Mouse (Mus musculus): ENCODE data around the gene Gm10282. TPM values are rescaled to one million over a fixed set of nuclear protein-coding genes. Genes with fewer than 3 reads are reported as not detected.

Gm10282 gene
- total and polyA plus RNA-seq, 2 experiments, result 0.37 to 1.0 TPM

DNA sequence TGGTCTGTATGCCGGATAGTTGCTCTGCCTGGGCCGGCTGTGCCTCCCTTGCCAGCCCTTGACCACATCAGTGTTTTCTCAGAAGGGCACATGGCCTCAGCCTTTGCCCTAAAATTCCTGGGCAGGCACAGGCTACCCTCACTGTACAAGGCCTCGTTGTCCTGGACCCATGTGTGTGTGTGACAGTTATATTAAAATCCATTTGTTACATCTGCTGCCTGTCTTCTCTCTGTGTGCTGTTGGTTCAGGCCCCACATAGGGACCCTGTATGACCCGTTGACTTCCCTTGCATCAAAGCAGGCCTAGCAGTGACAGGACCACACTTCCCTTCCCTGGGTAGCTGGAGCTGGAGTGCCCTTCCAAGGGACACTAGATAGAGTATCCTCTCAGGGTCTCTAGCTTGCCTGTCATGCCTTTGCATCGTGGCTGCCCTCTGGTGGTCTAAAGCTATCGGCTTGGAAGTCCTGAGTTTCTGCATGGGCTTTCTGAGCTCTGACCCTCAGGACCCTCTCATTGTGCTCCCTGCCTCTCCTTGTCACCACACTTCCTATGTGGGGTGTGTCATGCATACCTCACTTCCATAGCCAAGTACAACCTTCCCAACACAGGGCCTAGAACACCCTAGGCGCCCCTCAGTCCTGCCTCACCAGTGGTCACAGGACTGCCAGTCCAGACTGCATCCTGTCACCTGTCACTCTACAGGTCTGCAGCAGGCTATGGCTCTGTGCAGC is 47.7 kb downstream of the Gm10282 start:
- Histone ChIP-seq H3K9ac (ENCODE audit: low read depth, low read length) (no peak overlapping the region), H3K4me3 (ENCODE audit: insufficient read depth, low read depth, low read length) (no peak overlapping the region), H3K4me1 (ENCODE audit: control insufficient read depth, insufficient read depth, low read length) (peaks cover 2% of the 10 kb centered on the region; the same call in 1 of the 2 replicates), H3K27ac (replicated peaks; ENCODE audit: insufficient read depth, low read depth, low read length) (no peak overlapping the region), H3K27me3 (ENCODE audit: control insufficient read depth, insufficient read depth, low read length) (no peaks in the 10 kb centered on the region), H3K79me2 (ENCODE audit: control insufficient read depth, insufficient read depth, low read length) (no peaks in the 10 kb centered on the region), H3K36me3 (ENCODE audit: control insufficient read depth, insufficient read depth, low read length) (no peaks in the 10 kb centered on the region; the same call in 1 of the 2 replicates)
- DNase-seq (ENCODE audit: extremely low read depth, low read depth, low spot score), result no peak
- 64% methylated on average over 7 of the region's 7 CpGs for WGBS
- TF ChIP-seq POLR2A (IDR thresholded peaks at IDR 0.05; ENCODE audit: extremely low read depth, insufficient read depth, low read length), result no peak
- TF ChIP-seq CTCF (IDR thresholded peaks at IDR 0.05; ENCODE audit: low read depth, low read length), result peak; percentile 64

Other genes with a start within 250 kb of the Gm10282 start
- not detected in 2 replicates for gene Olfr373, start 222.1 kb downstream of the Gm10282 start, total RNA-seq (2014; rRNA removed)
- gene Olfr373, start 222.1 kb downstream of the Gm10282 start, polyA plus RNA-seq (2012; rRNA removed), result not detected in 2 replicates
- not detected in 2 replicates for gene Olfr374, start 198.2 kb downstream of the Gm10282 start, total RNA-seq (2014; rRNA removed)
- gene Olfr374, start 198.2 kb downstream of the Gm10282 start, polyA plus RNA-seq (2012; rRNA removed), result not detected in 2 replicates
- 23.8 and 26.7 TPM in 2 replicates for gene Tpm4, start 170.3 kb downstream of the Gm10282 start, total RNA-seq (2014; rRNA removed)
- gene Tpm4, start 170.3 kb downstream of the Gm10282 start, polyA plus RNA-seq (2012; rRNA removed), result 6.9 and 10.1 TPM in 2 replicates
- 91.4 and 101 TPM in 2 replicates for gene Rab8a, start 144.1 kb downstream of the Gm10282 start, total RNA-seq (2014; rRNA removed)
- gene Rab8a, start 144.1 kb downstream of the Gm10282 start, polyA plus RNA-seq (2012; rRNA removed), result 27.5 and 61.4 TPM in 2 replicates
- gene Hsh2d, start 115.6 kb downstream of the Gm10282 start, total RNA-seq (2014; rRNA removed), result 0.07 and 0.18 TPM in 2 replicates
- 0.07 and 0.11 TPM in 2 replicates for gene Hsh2d, start 115.6 kb downstream of the Gm10282 start, polyA plus RNA-seq (2012; rRNA removed)
- 1.1 and 2.6 TPM in 2 replicates for gene Cib3, start 92.4 kb downstream of the Gm10282 start, total RNA-seq (2014; rRNA removed)
- 0.60 and 1.5 TPM in 2 replicates for gene Cib3, start 92.4 kb downstream of the Gm10282 start, polyA plus RNA-seq (2012; rRNA removed)
- not detected in 2 replicates for gene Gm11034, start 91.6 kb downstream of the Gm10282 start, total RNA-seq (2014; rRNA removed)
- gene Gm11034, start 91.6 kb downstream of the Gm10282 start, polyA plus RNA-seq (2012; rRNA removed), result not detected in 2 replicates
- gene Fam32a, start 85.5 kb downstream of the Gm10282 start, total RNA-seq (2014; rRNA removed), result 28.6 and 29.5 TPM in 2 replicates
- gene Fam32a, start 85.5 kb downstream of the Gm10282 start, polyA plus RNA-seq (2012; rRNA removed), result 18.8 and 28.4 TPM in 2 replicates
- 7.9 and 14.9 TPM in 2 replicates for gene Ap1m1, start 65.2 kb downstream of the Gm10282 start, total RNA-seq (2014; rRNA removed)
- gene Ap1m1, start 65.2 kb downstream of the Gm10282 start, polyA plus RNA-seq (2012; rRNA removed), result 38.9 and 39.4 TPM in 2 replicates
- gene Klf2, start 13.8 kb upstream of the Gm10282 start, total RNA-seq (2014; rRNA removed), result 2.7 and 2.8 TPM in 2 replicates
- gene Klf2, start 13.8 kb upstream of the Gm10282 start, polyA plus RNA-seq (2012; rRNA removed), result 4.4 and 6.0 TPM in 2 replicates
- 9.0 and 9.5 TPM in 2 replicates for gene Eps15l1, start 116.2 kb upstream of the Gm10282 start, total RNA-seq (2014; rRNA removed)
- 8.7 and 13.0 TPM in 2 replicates for gene Eps15l1, start 116.2 kb upstream of the Gm10282 start, polyA plus RNA-seq (2012; rRNA removed)
- gene Calr3, start 138.6 kb upstream of the Gm10282 start, total RNA-seq (2014; rRNA removed), result 2.2 and 3.1 TPM in 2 replicates
- gene Calr3, start 138.6 kb upstream of the Gm10282 start, polyA plus RNA-seq (2012; rRNA removed), result 0.54 TPM in 2 replicates
- gene 1700030K09Rik, start 138.6 kb upstream of the Gm10282 start, total RNA-seq (2014; rRNA removed), result 1.8 and 2.1 TPM in 2 replicates
- gene 1700030K09Rik, start 138.6 kb upstream of the Gm10282 start, polyA plus RNA-seq (2012; rRNA removed), result 2.5 and 3.6 TPM in 2 replicates
- gene Cherp, start 170.0 kb upstream of the Gm10282 start, total RNA-seq (2014; rRNA removed), result 5.3 and 6.7 TPM in 2 replicates
- gene Cherp, start 170.0 kb upstream of the Gm10282 start, polyA plus RNA-seq (2012; rRNA removed), result 16.2 and 22.7 TPM in 2 replicates
- 20.0 and 26.5 TPM in 2 replicates for gene Slc35e1, start 187.4 kb upstream of the Gm10282 start, total RNA-seq (2014; rRNA removed)
- 55.6 and 59.8 TPM in 2 replicates for gene Slc35e1, start 187.4 kb upstream of the Gm10282 start, polyA plus RNA-seq (2012; rRNA removed)
- 1.3 and 1.8 TPM in 2 replicates for gene Med26, start 243.0 kb upstream of the Gm10282 start, total RNA-seq (2014; rRNA removed)
- gene Med26, start 243.0 kb upstream of the Gm10282 start, polyA plus RNA-seq (2012; rRNA removed), result 4.4 and 6.0 TPM in 2 replicates

Measured in liver, adult 2 months (tissue).